ENCODE assay signal across 9 mouse cellular contexts in genomic region chr2:169297841-169298627, GRCm38 (mm10).
A peak's percentile ranks its signal among the peaks of the same experiment; 100 is the strongest.
DNase-seq lines count a peak whose midpoint lies in the region; ATAC-seq lines count a peak whose summit lies in the region.
"Had no signal": no experiment of that assay in that cellular context is flagged by ENCODE, and none has a peak within 500 bp of the region (broad histone marks: within the 10 kb centered on the region; RNA-seq: fewer than 3 reads in every experiment).

No protein-coding gene starts in this region.

- no peaks in the 10 kb centered on the region for H3K27me3 ChIP-seq in heart, embryonic 14.5 days (ENCODE audit: control insufficient read depth, insufficient read depth, low read length)
- no peaks in the 10 kb centered on the region for H3K27me3 ChIP-seq in kidney, embryonic 15.5 days
- H3K27me3 ChIP-seq in midbrain, embryonic 13.5 days = 0 out of 2 replicates have a peak, but pooled peaks cover 2% of the 10 kb centered on the region
- H3K27me3 ChIP-seq: liver, embryonic 15.5 days had no signal

- 25% methylated on average over 21 of the region's 21 CpGs for WGBS in heart, embryonic 14.5 days
- WGBS in kidney, embryonic 15.5 days = 30% methylated on average over 21 of the region's 21 CpGs
- WGBS in midbrain, embryonic 13.5 days = 9% methylated on average over 21 of the region's 21 CpGs

- no peaks in the 10 kb centered on the region for H3K36me3 ChIP-seq in heart, embryonic 14.5 days (ENCODE audit: control insufficient read depth, insufficient read depth, low read length)
- H3K36me3 ChIP-seq in kidney, embryonic 15.5 days = no peaks in the 10 kb centered on the region
- H3K36me3 ChIP-seq in midbrain, embryonic 13.5 days = no peaks in the 10 kb centered on the region
- H3K36me3 ChIP-seq: liver, embryonic 15.5 days had no signal

- H3K4me2 ChIP-seq in heart, embryonic 14.5 days (ENCODE audit: low read length) = peak overlapping the region; percentile 58
- H3K4me2 ChIP-seq in kidney, embryonic 15.5 days = peak overlapping the region; percentile 55
- H3K4me2 ChIP-seq in midbrain, embryonic 13.5 days (replicated peaks) = peak overlapping the region; percentile 52
- H3K4me2 ChIP-seq: liver, embryonic 15.5 days had no signal

- no peak for ATAC-seq in heart, embryonic 14.5 days (ENCODE audit: insufficient number of reproducible peaks, insufficient read depth, low FRiP score, low read depth)
- ATAC-seq in kidney, embryonic 15.5 days (replicated peaks; ENCODE audit: low FRiP score) = no peak
- peak; percentile 91 for ATAC-seq in midbrain, embryonic 13.5 days
- ATAC-seq in erythroblast, adult 5-6 weeks (replicated peaks; ENCODE audit: low FRiP score, poor library complexity, severe bottlenecking) = no peak

- 0 out of 2 replicates have a peak overlapping the region, but pooled peaks have one; percentile 30 for H3K9ac ChIP-seq in heart, embryonic 14.5 days (ENCODE audit: low read length)
- H3K9ac ChIP-seq in kidney, embryonic 15.5 days = no peak overlapping the region
- H3K9ac ChIP-seq in midbrain, embryonic 13.5 days (replicated peaks) = peak overlapping the region; percentile 56; the same call in 1 of the 2 replicates
- H3K9ac ChIP-seq: liver, embryonic 15.5 days had no signal

- H3K4me1 ChIP-seq in heart, embryonic 14.5 days (ENCODE audit: control insufficient read depth in 2 of 2, insufficient read depth in 2 of 2, low read length in 2 of 2) = peaks cover 6 to 8% of the 10 kb centered on the region in 2 experiments
- H3K4me1 ChIP-seq in kidney, embryonic 15.5 days = peaks cover 9% of the 10 kb centered on the region
- peaks cover 33% of the 10 kb centered on the region for H3K4me1 ChIP-seq in midbrain, embryonic 13.5 days (replicated peaks)
- H3K4me1 ChIP-seq: liver, embryonic 15.5 days had no signal

- 0 out of 2 replicates have a peak, but pooled peaks cover 2% of the 10 kb centered on the region for H3K9me3 ChIP-seq in heart, embryonic 14.5 days (ENCODE audit: control insufficient read depth, low read length)
- H3K9me3 ChIP-seq in kidney, embryonic 15.5 days (replicated peaks) = no peaks in the 10 kb centered on the region
- H3K9me3 ChIP-seq in midbrain, embryonic 13.5 days = no peaks in the 10 kb centered on the region
- H3K9me3 ChIP-seq: liver, embryonic 15.5 days had no signal

- peak overlapping the region; percentile 33 to 52; a peak in 3 of 4 replicates for H3K27ac ChIP-seq in heart, embryonic 14.5 days (replicated peaks in 1 of 2; ENCODE audit: control insufficient read depth in 1 of 2, insufficient read depth in 1 of 2, low read depth in 2 of 2, low read length in 2 of 2)
- H3K27ac ChIP-seq in kidney, embryonic 15.5 days = no peak overlapping the region
- H3K27ac ChIP-seq in midbrain, embryonic 13.5 days = peak overlapping the region; percentile 82
- H3K27ac ChIP-seq: liver, embryonic 15.5 days had no signal

- H3K4me3 ChIP-seq in heart, embryonic 14.5 days (ENCODE audit: control insufficient read depth in 1 of 2, insufficient read depth in 1 of 2, low read depth in 1 of 2, low read length in 2 of 2) = peak overlapping the region; percentile 21 to 27
- H3K4me3 ChIP-seq in kidney, embryonic 15.5 days (replicated peaks) = peak overlapping the region; percentile 25
- H3K4me3 ChIP-seq in midbrain, embryonic 13.5 days (replicated peaks) = peak overlapping the region; percentile 28
- H3K4me3 ChIP-seq: liver, embryonic 15.5 days had no signal

- peak; percentile 18 for DNase-seq in ZHBTc4 (ENCODE audit: low read depth, low spot score)
- DNase-seq in embryo, embryonic 11.5 days (ENCODE audit: low read depth, low spot score) = peak; percentile 54
- DNase-seq in B cell, adult 2 months = no peak
- no peak for DNase-seq in left cerebral cortex, adult 9 months (ENCODE audit: low spot score in 2 of 2)

Comparison
In these comparisons a context has a peak if more than half of its experiments do, and no peak if none do; other contexts are left out.
1. DNase-seq: peak in ZHBTc4 (single experiment) and embryo, embryonic 11.5 days (single experiment); none in B cell, adult 2 months (0 of 2) and left cerebral cortex, adult 9 months (0 of 2).
2. Peak in every context shown above with its lines, with median percentiles within 50 percentile points of each other: H3K4me2 ChIP-seq and H3K4me3 ChIP-seq.